Comparison of ENCODE assay signal across 9 mouse cellular contexts in genomic region chr7:4898851-4899648, GRCm38 (mm10). TPM values are rescaled to one million over a fixed set of nuclear protein-coding genes. Genes with fewer than 3 reads are reported as not detected.
A peak's percentile ranks its signal among the peaks of the same experiment; 100 is the strongest.
DNase-seq lines count a peak whose midpoint lies in the region; ATAC-seq lines count a peak whose summit lies in the region.
"Had no signal": no experiment of that assay in that cellular context is flagged by ENCODE, and none has a peak within 500 bp of the region (broad histone marks: within the 10 kb centered on the region; RNA-seq: fewer than 3 reads in every experiment).

No protein-coding gene starts in this region.

- peak overlapping the region; percentile 35 for H3K4me3 ChIP-seq in kidney, embryonic 15.5 days (replicated peaks)
- peak overlapping the region; percentile 28 for H3K4me3 ChIP-seq in embryonic facial prominence, embryonic 12.5 days
- H3K4me3 ChIP-seq in intestine, embryonic 14.5 days (ENCODE audit: low read depth, low read length), result peak overlapping the region; percentile 25; the same call in 1 of the 2 replicates
- peak overlapping the region; percentile 18 for H3K4me3 ChIP-seq in neural tube, embryonic 12.5 days

- H3K9me3 ChIP-seq in kidney, embryonic 15.5 days (replicated peaks), result peaks cover 3% of the 10 kb centered on the region; the same call in 1 of the 2 replicates
- 0 out of 2 replicates have a peak, but pooled peaks cover 4% of the 10 kb centered on the region for H3K9me3 ChIP-seq in embryonic facial prominence, embryonic 12.5 days
- H3K9me3 ChIP-seq in intestine, embryonic 14.5 days (ENCODE audit: control insufficient read depth, low read length), result 0 out of 2 replicates have a peak, but pooled peaks cover 3% of the 10 kb centered on the region
- peaks cover 4% of the 10 kb centered on the region; the same call in 1 of the 2 replicates for H3K9me3 ChIP-seq in neural tube, embryonic 12.5 days

- peak overlapping the region; percentile 17; the same call in 1 of the 2 replicates for H3K9ac ChIP-seq in kidney, embryonic 15.5 days
- H3K9ac ChIP-seq in embryonic facial prominence, embryonic 12.5 days, result peak overlapping the region; percentile 17; the same call in 1 of the 2 replicates
- no peak overlapping the region for H3K9ac ChIP-seq in intestine, embryonic 14.5 days (ENCODE audit: low read length)
- peak overlapping the region; percentile 29; the same call in 1 of the 2 replicates for H3K9ac ChIP-seq in neural tube, embryonic 12.5 days

- 0 out of 2 replicates have a peak, but pooled peaks cover 3% of the 10 kb centered on the region for H3K36me3 ChIP-seq in kidney, embryonic 15.5 days
- H3K36me3 ChIP-seq in embryonic facial prominence, embryonic 12.5 days, result no peaks in the 10 kb centered on the region
- H3K36me3 ChIP-seq in intestine, embryonic 14.5 days (ENCODE audit: control insufficient read depth, insufficient read depth, low read length), result no peaks in the 10 kb centered on the region
- H3K36me3 ChIP-seq in neural tube, embryonic 12.5 days, result no peaks in the 10 kb centered on the region

- DNase-seq in kidney, postnatal 10 days, result no peak
- no peak for DNase-seq in intestine, embryonic 14.5 days (ENCODE audit: low spot score)
- DNase-seq in right cerebral cortex, postnatal 4 days, result no peak
- DNase-seq in thymus, postnatal 10 days (ENCODE audit: low spot score in 2 of 2), result no peak

- H3K27ac ChIP-seq in kidney, embryonic 15.5 days, result no peak overlapping the region
- H3K27ac ChIP-seq in embryonic facial prominence, embryonic 12.5 days, result no peak overlapping the region
- H3K27ac ChIP-seq in intestine, embryonic 14.5 days (ENCODE audit: low read depth), result no peak overlapping the region
- H3K27ac ChIP-seq in neural tube, embryonic 12.5 days, result no peak overlapping the region
- H3K27ac ChIP-seq: macrophage had no signal

- WGBS in kidney, embryonic 15.5 days, result 17% methylated on average over 17 of the region's 18 CpGs
- 21% methylated on average over 16 of the region's 18 CpGs for WGBS in embryonic facial prominence, embryonic 12.5 days
- WGBS in intestine, embryonic 14.5 days, result 15% methylated on average over 15 of the region's 18 CpGs
- WGBS in neural tube, embryonic 12.5 days, result 22% methylated on average over 18 of the region's 18 CpGs

- peak; percentile 50 for ATAC-seq in kidney, embryonic 15.5 days (replicated peaks; ENCODE audit: low FRiP score)
- peak; percentile 53; the same call in 1 of the 2 replicates for ATAC-seq in embryonic facial prominence, embryonic 12.5 days (ENCODE audit: insufficient number of reproducible peaks, insufficient read depth, low FRiP score, low TSS enrichment)
- peak; percentile 37; the same call in 1 of the 2 replicates for ATAC-seq in intestine, embryonic 14.5 days (replicated peaks; ENCODE audit: low FRiP score, low TSS enrichment, low read depth)
- ATAC-seq in neural tube, embryonic 12.5 days (ENCODE audit: low FRiP score, low read depth), result peak; percentile 61
- no peak for ATAC-seq in megakaryocyte, adult 5-6 weeks (ENCODE audit: poor library complexity, severe bottlenecking)

- peak overlapping the region; percentile 63 for H3K4me2 ChIP-seq in kidney, embryonic 15.5 days
- H3K4me2 ChIP-seq in embryonic facial prominence, embryonic 12.5 days (replicated peaks), result peak overlapping the region; percentile 46
- peak overlapping the region; percentile 59 for H3K4me2 ChIP-seq in intestine, embryonic 14.5 days (ENCODE audit: low read length)
- H3K4me2 ChIP-seq in neural tube, embryonic 12.5 days (replicated peaks), result peak overlapping the region; percentile 54

- H3K27me3 ChIP-seq in kidney, embryonic 15.5 days, result no peaks in the 10 kb centered on the region
- peaks cover 19% of the 10 kb centered on the region for H3K27me3 ChIP-seq in embryonic facial prominence, embryonic 12.5 days
- H3K27me3 ChIP-seq in intestine, embryonic 14.5 days (replicated peaks; ENCODE audit: control insufficient read depth, insufficient read depth, low read length), result 0 out of 2 replicates have a peak, but pooled peaks cover 2% of the 10 kb centered on the region
- peaks cover 7% of the 10 kb centered on the region; the same call in 1 of the 2 replicates for H3K27me3 ChIP-seq in neural tube, embryonic 12.5 days (replicated peaks)

- H3K4me1 ChIP-seq in kidney, embryonic 15.5 days, result peaks cover 18% of the 10 kb centered on the region
- H3K4me1 ChIP-seq in embryonic facial prominence, embryonic 12.5 days, result no peaks in the 10 kb centered on the region
- 0 out of 2 replicates have a peak, but pooled peaks cover 5% of the 10 kb centered on the region for H3K4me1 ChIP-seq in intestine, embryonic 14.5 days (replicated peaks; ENCODE audit: control insufficient read depth, insufficient read depth, low read length)
- H3K4me1 ChIP-seq in neural tube, embryonic 12.5 days, result peaks cover 4% of the 10 kb centered on the region; the same call in 1 of the 2 replicates

RNA-seq across cellular contexts. Expression of gene Gm36210, which starts 7.3 kb away (rescaled TPM):
- polyA plus RNA-seq in kidney, embryonic 15.5 days (2015; fragmentation: Nextera tagmentation; extraction: Ambion mirVana), result not detected in 2 replicates
- polyA plus RNA-seq in embryonic facial prominence, embryonic 12.5 days (2016; fragmentation: Nextera tagmentation; extraction: Ambion mirVana), result not detected in 2 replicates
- not detected in 2 replicates for polyA plus RNA-seq in intestine, embryonic 14.5 days (2014; fragmentation: Nextera tagmentation; extraction: Ambion mirVana)
- 0.29 TPM in 1 of 2 replicates, not detected in the other for polyA plus RNA-seq in neural tube, embryonic 12.5 days (2016; fragmentation: Nextera tagmentation; extraction: Ambion mirVana)
- total RNA-seq in megakaryocyte, adult 5-6 weeks (2015), result not detected in 2 replicates
- total RNA-seq in megakaryocyte, adult 5-6 weeks (2017), result not detected in 2 replicates
- polyA plus RNA-seq: macrophage had no signal

RNA-seq across cellular contexts. Expression of gene Zfp628, which starts 16.0 kb away (rescaled TPM):
- polyA plus RNA-seq in kidney, embryonic 15.5 days (2015; fragmentation: Nextera tagmentation; extraction: Ambion mirVana), result 4.0 and 4.1 TPM in 2 replicates
- polyA plus RNA-seq in embryonic facial prominence, embryonic 12.5 days (2016; fragmentation: Nextera tagmentation; extraction: Ambion mirVana), result 4.0 and 4.3 TPM in 2 replicates
- 3.3 and 4.0 TPM in 2 replicates for polyA plus RNA-seq in intestine, embryonic 14.5 days (2014; fragmentation: Nextera tagmentation; extraction: Ambion mirVana)
- polyA plus RNA-seq in neural tube, embryonic 12.5 days (2016; fragmentation: Nextera tagmentation; extraction: Ambion mirVana), result 4.4 and 4.5 TPM in 2 replicates
- total RNA-seq in megakaryocyte, adult 5-6 weeks (2015), result 6.7 and 7.3 TPM in 2 replicates
- total RNA-seq in megakaryocyte, adult 5-6 weeks (2017), result 1.9 and 3.0 TPM in 2 replicates

RNA-seq across cellular contexts. Expression of gene Isoc2a, which starts 22.1 kb away (rescaled TPM):
- 0.93 and 1.2 TPM in 2 replicates for polyA plus RNA-seq in kidney, embryonic 15.5 days (2015; fragmentation: Nextera tagmentation; extraction: Ambion mirVana)
- 0.74 and 0.93 TPM in 2 replicates for polyA plus RNA-seq in embryonic facial prominence, embryonic 12.5 days (2016; fragmentation: Nextera tagmentation; extraction: Ambion mirVana)
- polyA plus RNA-seq in intestine, embryonic 14.5 days (2014; fragmentation: Nextera tagmentation; extraction: Ambion mirVana), result 0.96 and 1.0 TPM in 2 replicates
- polyA plus RNA-seq in neural tube, embryonic 12.5 days (2016; fragmentation: Nextera tagmentation; extraction: Ambion mirVana), result 0.91 and 0.93 TPM in 2 replicates
- total RNA-seq in megakaryocyte, adult 5-6 weeks (2015), result 2.3 and 3.0 TPM in 2 replicates
- 5.0 TPM in 2 replicates for total RNA-seq in megakaryocyte, adult 5-6 weeks (2017)

RNA-seq across cellular contexts. Expression of gene Nat14, which starts 22.8 kb away (rescaled TPM):
- polyA plus RNA-seq in kidney, embryonic 15.5 days (2015; fragmentation: Nextera tagmentation; extraction: Ambion mirVana), result 4.2 and 5.3 TPM in 2 replicates
- 5.4 and 7.7 TPM in 2 replicates for polyA plus RNA-seq in embryonic facial prominence, embryonic 12.5 days (2016; fragmentation: Nextera tagmentation; extraction: Ambion mirVana)
- 3.1 and 3.3 TPM in 2 replicates for polyA plus RNA-seq in intestine, embryonic 14.5 days (2014; fragmentation: Nextera tagmentation; extraction: Ambion mirVana)
- 13.0 and 13.7 TPM in 2 replicates for polyA plus RNA-seq in neural tube, embryonic 12.5 days (2016; fragmentation: Nextera tagmentation; extraction: Ambion mirVana)
- total RNA-seq in megakaryocyte, adult 5-6 weeks (2015), result 0.13 and 0.82 TPM in 2 replicates
- 0.11 and 1.1 TPM in 2 replicates for total RNA-seq in megakaryocyte, adult 5-6 weeks (2017)

RNA-seq across cellular contexts. Expression of gene Ssc5d, which starts 26.5 kb away (rescaled TPM):
- polyA plus RNA-seq in kidney, embryonic 15.5 days (2015; fragmentation: Nextera tagmentation; extraction: Ambion mirVana), result 1.9 and 2.7 TPM in 2 replicates
- polyA plus RNA-seq in embryonic facial prominence, embryonic 12.5 days (2016; fragmentation: Nextera tagmentation; extraction: Ambion mirVana), result 1.5 and 1.6 TPM in 2 replicates
- 3.7 and 4.0 TPM in 2 replicates for polyA plus RNA-seq in intestine, embryonic 14.5 days (2014; fragmentation: Nextera tagmentation; extraction: Ambion mirVana)
- 2.5 and 3.0 TPM in 2 replicates for polyA plus RNA-seq in neural tube, embryonic 12.5 days (2016; fragmentation: Nextera tagmentation; extraction: Ambion mirVana)
- not detected in 2 replicates for total RNA-seq in megakaryocyte, adult 5-6 weeks (2015)
- total RNA-seq in megakaryocyte, adult 5-6 weeks (2017), result 0.04 TPM in 1 of 2 replicates, not detected in the other
